Mouse (Mus musculus): ENCODE measurements around the gene Sema4g. TPM values are rescaled to one million over a fixed set of nuclear protein-coding genes. Genes with fewer than 3 reads are reported as not detected.
A peak's percentile ranks its signal among the peaks of the same experiment; 100 is the strongest.

Gene Sema4g
- polyA plus RNA-seq, 1 experiment from 2014 or later = 7.5 TPM

DNA sequence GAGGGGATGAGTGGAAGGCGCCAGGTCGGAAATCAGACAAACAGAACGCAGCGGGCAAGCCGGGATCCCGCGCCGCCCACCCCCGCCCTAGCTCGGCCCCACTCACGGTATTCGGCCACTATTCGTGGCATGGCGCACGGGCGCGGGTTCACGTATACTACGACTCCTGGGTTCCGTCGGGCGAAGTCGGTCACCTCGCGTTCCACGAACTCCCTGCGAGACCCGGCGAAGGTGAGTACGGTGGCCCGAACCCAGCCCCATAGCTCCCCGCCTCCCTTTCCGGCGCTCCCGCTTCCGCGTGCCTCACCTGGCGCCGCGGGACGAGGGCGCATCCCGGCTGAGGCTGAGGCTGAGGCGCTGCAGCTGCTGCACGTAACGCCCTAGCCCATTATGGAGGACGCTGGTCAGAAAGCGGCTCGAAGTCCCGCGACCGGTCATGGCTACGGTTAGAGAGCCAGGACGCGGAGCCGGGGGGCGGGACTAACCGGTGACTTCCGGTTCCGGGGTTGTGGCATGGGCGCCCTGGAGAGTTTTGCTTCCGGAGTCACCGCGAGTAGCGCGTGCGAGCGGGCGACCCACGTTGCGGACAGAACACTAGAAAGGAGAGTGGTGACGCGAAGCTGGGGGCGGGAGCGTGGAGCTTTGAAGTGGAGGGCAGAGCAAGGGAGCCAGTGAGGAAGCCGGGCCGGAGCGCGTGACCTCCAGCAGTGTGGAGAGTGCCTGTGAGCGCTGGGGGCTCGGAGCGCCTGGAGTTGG lies 17.2 kb downstream of the Sema4g start, which contains the start of gene Mrpl43:
TSS of gene Mrpl43 (minus strand) at position 486 of the 756 bp plus-strand sequence.
- Histone ChIP-seq H3K27ac (peak within 1 kb of the TSS; percentile 80), H3K4me3 (replicated peaks) (peak within 1 kb of the TSS; percentile 95), H3K36me3 (replicated peaks) (peaks cover 59% of the 10 kb centered on the region), H3K27me3 (no peaks in the 10 kb centered on the region), H3K9me3 (no peaks in the 10 kb centered on the region), H3K4me1 (peaks cover 20% of the 10 kb centered on the region), H3K4me2 (peak within 1 kb of the TSS; percentile 98), H3K9ac (peak within 1 kb of the TSS; percentile 86)
- under 1% methylated on average over 82 of the region's 82 CpGs for WGBS
- peak; percentile 91 for ATAC-seq (ENCODE audit: low FRiP score)

GRCm38 (mm10) chr19:45007021-45007420 lies 18.1 kb downstream of the Sema4g start:
- Histone ChIP-seq H3K36me3 (replicated peaks) (peaks cover 61% of the 10 kb centered on the region), H3K9ac (peak overlapping the region; percentile 86), H3K4me3 (replicated peaks) (peak overlapping the region; percentile 95), H3K27me3 (no peaks in the 10 kb centered on the region), H3K27ac (peak overlapping the region; percentile 80), H3K4me2 (peak overlapping the region; percentile 98), H3K9me3 (no peaks in the 10 kb centered on the region), H3K4me1 (peaks cover 20% of the 10 kb centered on the region)
- ATAC-seq (ENCODE audit: low FRiP score) = no peak
- WGBS = 47% methylated on average over 17 of the region's 17 CpGs

GRCm38 (mm10) chr19:45007425-45008191 lies 18.7 kb downstream of the Sema4g start:
- peaks cover 25% of the 10 kb centered on the region for H3K4me1 ChIP-seq
- no peaks in the 10 kb centered on the region for H3K27me3 ChIP-seq
- no peak overlapping the region for H3K27ac ChIP-seq
- H3K4me2 ChIP-seq = peak overlapping the region; percentile 98
- ATAC-seq (ENCODE audit: low FRiP score) = no peak
- WGBS = 91% methylated on average over 20 of the region's 20 CpGs
- peak overlapping the region; percentile 95 for H3K4me3 ChIP-seq (replicated peaks)
- H3K9ac ChIP-seq = no peak overlapping the region
- H3K9me3 ChIP-seq = no peaks in the 10 kb centered on the region
- peaks cover 62% of the 10 kb centered on the region for H3K36me3 ChIP-seq (replicated peaks)

DNA sequence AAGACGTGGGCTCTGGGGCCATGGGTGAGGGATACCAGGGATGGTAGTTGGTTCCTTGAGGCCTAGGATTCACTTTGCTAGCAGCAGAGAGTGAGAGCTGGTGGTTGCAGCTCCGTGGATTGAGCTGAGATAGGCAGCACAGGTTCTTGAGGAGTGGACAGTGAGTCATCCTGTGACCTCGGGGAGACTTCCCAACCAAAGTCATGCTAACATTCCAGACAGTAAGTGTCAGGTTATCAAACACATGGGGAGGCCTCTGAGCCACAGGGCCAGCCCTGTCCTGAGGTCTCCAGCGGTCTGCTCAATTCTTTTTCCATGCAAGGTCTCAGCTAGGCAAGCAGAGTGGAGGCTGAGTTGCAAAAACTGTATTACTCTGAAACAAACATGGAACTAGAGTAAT lies 21.7 kb downstream of the Sema4g start:
- no peaks in the 10 kb centered on the region for H3K27me3 ChIP-seq
- no peak overlapping the region for H3K9ac ChIP-seq
- 88% methylated on average over 4 of the region's 4 CpGs for WGBS
- H3K9me3 ChIP-seq = no peaks in the 10 kb centered on the region
- H3K4me3 ChIP-seq (replicated peaks) = no peak overlapping the region
- peaks cover 38% of the 10 kb centered on the region for H3K4me1 ChIP-seq
- H3K36me3 ChIP-seq (replicated peaks) = peaks cover 40% of the 10 kb centered on the region
- H3K4me2 ChIP-seq = no peak overlapping the region
- ATAC-seq (ENCODE audit: low FRiP score) = no peak
- no peak overlapping the region for H3K27ac ChIP-seq

DNA sequence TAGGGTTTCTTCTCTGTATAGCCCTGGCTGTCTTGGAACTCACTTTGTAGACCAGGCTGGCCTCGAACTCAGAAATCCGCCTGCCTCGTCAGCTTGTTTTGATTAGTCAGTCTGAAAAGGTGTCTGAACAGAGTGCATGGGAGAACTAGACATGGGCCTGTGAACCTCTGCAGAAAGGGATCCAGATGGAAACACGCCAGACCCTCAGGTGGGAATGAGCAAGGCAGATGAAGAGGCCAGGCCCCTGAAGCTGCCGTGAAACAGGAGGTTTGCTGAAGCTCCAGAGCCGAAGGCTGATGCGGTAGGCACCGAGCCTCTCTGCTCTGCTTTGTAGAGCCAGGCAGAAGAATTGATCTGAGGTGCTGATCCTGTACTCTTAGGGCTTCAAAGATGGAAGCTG lies 23.3 kb downstream of the Sema4g start:
- Histone ChIP-seq H3K27ac (peak overlapping the region; percentile 44; the same call in 1 of the 2 replicates), H3K9ac (0 out of 2 replicates have a peak overlapping the region, but pooled peaks have one; percentile 1), H3K9me3 (no peaks in the 10 kb centered on the region), H3K4me3 (replicated peaks) (no peak overlapping the region), H3K36me3 (replicated peaks) (peaks cover 40% of the 10 kb centered on the region), H3K4me1 (peaks cover 46% of the 10 kb centered on the region), H3K27me3 (no peaks in the 10 kb centered on the region), H3K4me2 (no peak overlapping the region)
- WGBS = 87% methylated on average over 8 of the region's 8 CpGs
- no peak for ATAC-seq (ENCODE audit: low FRiP score)

GRCm38 (mm10) chr19:45012636-45013035 lies 23.7 kb downstream of the Sema4g start:
- Histone ChIP-seq H3K4me1 (peaks cover 44% of the 10 kb centered on the region), H3K27me3 (no peaks in the 10 kb centered on the region), H3K4me2 (no peak overlapping the region), H3K36me3 (replicated peaks) (peaks cover 40% of the 10 kb centered on the region), H3K4me3 (replicated peaks) (no peak overlapping the region), H3K9ac (0 out of 2 replicates have a peak overlapping the region, but pooled peaks have one; percentile 1), H3K27ac (peak overlapping the region; percentile 44; the same call in 1 of the 2 replicates), H3K9me3 (no peaks in the 10 kb centered on the region)
- ATAC-seq (ENCODE audit: low FRiP score) = no peak
- 30% methylated on average over 6 of the region's 6 CpGs for WGBS

DNA sequence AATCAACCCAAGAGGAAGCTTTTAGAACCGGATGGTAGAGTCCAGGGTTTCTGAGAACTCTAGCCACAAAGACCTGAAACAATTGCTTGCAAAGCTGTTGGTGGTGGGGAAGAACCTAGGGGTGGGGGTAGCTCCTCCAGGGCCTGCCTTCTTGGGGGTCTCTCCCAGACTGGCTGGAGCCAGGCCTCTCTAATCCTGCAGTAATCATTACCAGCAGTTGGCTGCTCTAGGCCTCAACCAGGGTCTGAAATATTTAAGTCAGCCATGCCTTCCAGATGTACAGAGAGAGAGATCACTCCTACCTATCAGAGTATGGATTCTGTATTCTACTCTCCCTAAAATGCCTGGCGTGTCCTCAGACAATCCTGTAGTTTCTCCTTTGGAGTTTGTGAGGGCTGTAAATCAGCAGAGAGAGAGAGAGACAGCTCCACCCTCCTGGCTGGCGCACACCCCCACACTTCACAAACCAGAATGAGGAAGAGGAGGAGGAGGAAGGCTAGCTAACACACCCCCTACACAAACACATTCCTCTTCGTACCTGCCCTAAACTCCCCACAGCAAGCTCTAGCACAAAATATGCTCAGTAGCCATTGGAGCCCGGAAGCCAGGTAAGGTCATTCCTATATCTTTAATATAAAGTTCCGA lies 24.8 kb downstream of the Sema4g start:
- H3K36me3 ChIP-seq (replicated peaks) = peaks cover 34% of the 10 kb centered on the region
- no peak overlapping the region for H3K9ac ChIP-seq
- H3K27me3 ChIP-seq = no peaks in the 10 kb centered on the region
- no peaks in the 10 kb centered on the region for H3K9me3 ChIP-seq
- 0 out of 2 replicates have a peak overlapping the region, but pooled peaks have one; percentile 47 for H3K27ac ChIP-seq
- no peak overlapping the region for H3K4me2 ChIP-seq
- 62% methylated on average over 6 of the region's 6 CpGs for WGBS
- H3K4me1 ChIP-seq = peaks cover 46% of the 10 kb centered on the region
- no peak for ATAC-seq (ENCODE audit: low FRiP score)
- H3K4me3 ChIP-seq (replicated peaks) = no peak overlapping the region

DNA sequence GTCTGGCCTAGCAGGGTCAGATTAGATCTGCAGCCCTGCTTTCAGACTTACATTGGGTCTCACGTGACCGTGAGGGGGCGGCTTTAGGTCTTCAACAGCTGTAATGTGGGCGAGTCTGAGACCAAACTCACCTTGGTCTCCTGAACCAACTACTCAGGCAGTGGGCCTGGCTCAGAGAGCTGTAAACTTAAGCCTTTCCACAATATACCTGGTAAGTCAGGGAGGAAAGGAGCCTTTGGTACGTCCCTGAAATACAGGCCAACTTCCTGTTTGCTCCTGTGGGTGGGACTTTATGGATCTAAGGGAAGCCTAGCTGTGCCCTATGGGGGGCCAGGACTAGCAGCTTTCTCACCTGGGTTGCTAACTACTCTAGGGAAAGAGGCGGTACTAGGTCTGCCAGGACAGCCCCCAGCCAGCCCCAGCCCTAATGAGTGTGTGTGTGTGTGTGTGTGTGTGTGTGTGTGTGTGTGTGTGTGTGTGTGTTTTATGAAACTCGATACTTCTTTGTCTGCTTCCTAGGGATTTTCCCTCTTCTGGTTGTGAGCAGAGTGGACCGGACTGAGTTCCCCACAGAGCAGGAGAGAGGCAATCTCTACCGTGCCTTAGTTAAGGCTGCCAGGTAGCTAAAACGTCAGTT lies 25.6 kb downstream of the Sema4g start, which contains the start of gene Lzts2:
TSS of gene Lzts2 (plus strand) at position 80 of the 637 bp plus-strand sequence.
- ATAC-seq (ENCODE audit: low FRiP score) = no peak

GRCm38 (mm10) chr19:45014981-45015402 lies 26.1 kb downstream of the Sema4g start:
- 0% methylated on average over 23 of the region's 25 CpGs for WGBS

More for the DNA sequence above, 25.6 kb downstream of the Sema4g start, which contains the start of gene Lzts2:
- 11% methylated on average over 10 of the region's 10 CpGs for WGBS
- peak within 1 kb of the TSS; percentile 98 for H3K27ac ChIP-seq
- peak within 1 kb of the TSS; percentile 94 for H3K9ac ChIP-seq
- H3K27me3 ChIP-seq = no peaks in the 10 kb centered on the region
- H3K9me3 ChIP-seq = no peaks in the 10 kb centered on the region
- peaks cover 53% of the 10 kb centered on the region for H3K4me1 ChIP-seq
- H3K36me3 ChIP-seq (replicated peaks) = peaks cover 29% of the 10 kb centered on the region
- H3K4me3 ChIP-seq (replicated peaks) = peak within 1 kb of the TSS; percentile 72
- H3K4me2 ChIP-seq = peak within 1 kb of the TSS; percentile 79

DNA sequence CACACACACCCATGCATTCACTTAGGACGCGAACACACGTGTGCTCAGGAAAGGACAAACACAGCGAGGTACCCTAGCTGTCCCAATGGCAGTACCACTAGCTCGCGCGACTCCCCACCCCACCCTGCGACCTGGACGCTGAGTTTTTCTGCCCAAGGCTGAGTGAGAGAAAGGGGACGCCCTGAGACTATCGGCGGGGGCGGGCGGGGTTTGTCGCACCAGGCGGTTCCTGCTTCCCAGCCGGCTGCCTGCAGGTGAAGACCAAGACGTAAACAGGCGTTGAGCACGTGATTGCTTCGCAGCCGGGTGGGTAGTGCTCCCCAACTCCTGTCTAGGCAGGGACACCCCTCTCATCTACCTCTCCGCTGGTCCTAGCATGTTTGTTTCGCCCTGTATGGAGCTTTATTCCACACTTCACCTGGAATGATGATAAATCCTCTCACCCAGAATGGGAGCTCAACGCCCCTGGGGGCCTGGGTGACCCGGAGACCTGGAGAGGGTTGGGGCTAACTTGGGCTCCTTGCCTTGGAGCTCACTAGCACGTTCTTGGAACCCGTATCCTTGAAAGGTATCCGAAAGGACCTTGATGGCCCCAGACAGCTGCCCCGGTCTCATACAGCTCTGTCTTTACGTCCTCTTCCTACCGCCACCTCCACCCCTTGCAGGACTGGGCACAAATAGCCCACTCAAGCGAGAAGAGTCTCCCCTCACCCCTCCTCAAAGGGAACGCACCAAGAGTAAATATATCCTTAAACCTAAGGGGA lies 26.8 kb downstream of the Sema4g start:
- H3K4me3 ChIP-seq (replicated peaks) = peak overlapping the region; percentile 72
- peaks cover 65% of the 10 kb centered on the region for H3K4me1 ChIP-seq

More at GRCm38 (mm10) chr19:45014981-45015402, 26.1 kb downstream of the Sema4g start:
- H3K9ac ChIP-seq = peak overlapping the region; percentile 94
- ATAC-seq (ENCODE audit: low FRiP score) = no peak
- no peaks in the 10 kb centered on the region for H3K9me3 ChIP-seq
- H3K27me3 ChIP-seq = no peaks in the 10 kb centered on the region
- peak overlapping the region; percentile 72 for H3K4me3 ChIP-seq (replicated peaks)
- peak overlapping the region; percentile 98 for H3K27ac ChIP-seq
- H3K4me2 ChIP-seq = peak overlapping the region; percentile 79
- peaks cover 25% of the 10 kb centered on the region for H3K36me3 ChIP-seq (replicated peaks)
- peaks cover 58% of the 10 kb centered on the region for H3K4me1 ChIP-seq

More for the DNA sequence above, 26.8 kb downstream of the Sema4g start:
- H3K4me2 ChIP-seq = peak overlapping the region; percentile 79
- peak overlapping the region; percentile 98 for H3K27ac ChIP-seq
- H3K36me3 ChIP-seq (replicated peaks) = peaks cover 20% of the 10 kb centered on the region
- no peaks in the 10 kb centered on the region for H3K9me3 ChIP-seq
- H3K27me3 ChIP-seq = no peaks in the 10 kb centered on the region
- peak overlapping the region; percentile 94 for H3K9ac ChIP-seq
- WGBS = under 1% methylated on average over 34 of the region's 34 CpGs
- peak; percentile 19; the same call in 1 of the 2 replicates for ATAC-seq (ENCODE audit: low FRiP score)

All from forebrain, embryonic 12.5 days (tissue).